Mouse (Mus musculus) heart, embryonic 11.5 days (tissue): ENCODE results near the gene Sycn. TPM values are rescaled to one million over a fixed set of nuclear protein-coding genes. Genes with fewer than 3 reads are reported as not detected.
A peak's percentile ranks its signal among the peaks of the same experiment; 100 is the strongest.
"Not testable (repeated sequence)": the region's sequence is repeated elsewhere in the genome, so short reads cannot be mapped to it uniquely, and the experiment has no call there.

Experiments used
- ATAC-seq: fragments of 200-750 bp; cut with Nextera tagmentation; replicated peaks from 2 replicates; pipeline ENCODE4 v1.8.0; 2017; ENCODE audit warnings: moderate library complexity; ENCODE audit not compliant: insufficient number of reproducible peaks, low FRiP score, low TSS enrichment
- H3K27ac ChIP-seq: fragments of 300-500 bp; sonication (generic); 2 replicates; pipeline ENCODE4 v1.5.1; 2014; ENCODE audit warnings: mild to moderate bottlenecking, low read depth, low read length
- H3K27me3 ChIP-seq: fragments of 300-500 bp; sonication (generic); 2 replicates; pipeline ENCODE4 v1.6.1; 2014; ENCODE audit warnings: mild to moderate bottlenecking, low read length, mixed read lengths; ENCODE audit not compliant: control insufficient read depth, insufficient read depth
- H3K36me3 ChIP-seq: fragments of 300-500 bp; sonication (generic); 2 replicates; pipeline ENCODE4 v1.6.1; 2014; ENCODE audit warnings: mild to moderate bottlenecking, low read length, moderate library complexity, mixed read lengths; ENCODE audit not compliant: control insufficient read depth, insufficient read depth
- H3K4me1 ChIP-seq: fragments of 300-500 bp; sonication (generic); 2 replicates; pipeline ENCODE4 v1.6.1; 2014; ENCODE audit warnings: low read length; ENCODE audit not compliant: control insufficient read depth, insufficient read depth
- H3K4me2 ChIP-seq: fragments of 300-500 bp; sonication (generic); 2 replicates; pipeline ENCODE4 v1.6.1; 2014; ENCODE audit warnings: mild to moderate bottlenecking, moderate library complexity
- H3K4me3 ChIP-seq: fragments of 300-500 bp; sonication (generic); 2 replicates; pipeline ENCODE4 v1.5.1; 2014; ENCODE audit warnings: low read depth, low read length
- H3K9ac ChIP-seq: fragments of 300-500 bp; sonication (generic); 2 replicates; pipeline ENCODE4 v1.6.1; 2014; ENCODE audit warnings: mild to moderate bottlenecking, low read depth, low read length, moderate library complexity
- H3K9me3 ChIP-seq: fragments of 300-500 bp; sonication (generic); replicated peaks from 2 replicates; pipeline ENCODE4 v1.6.1; 2016; ENCODE audit warnings: low read length; ENCODE audit not compliant: control insufficient read depth
- WGBS: fragments of 180-500 bp; shearing (Covaris S2); extraction: QIAGEN DNeasy Blood & Tissue Kit; methylation state at CpG from one replicate; pipeline ENCODE4 v1.1.7; 2014; ENCODE audit not compliant: insufficient replicate concordance; 5-methylcytosine and 5-hydroxymethylcytosine counted together
- polyA plus RNA-seq: library from polyadenylated mRNA; unstranded; fragments of >200 nt; fragmentation: Nextera tagmentation; extraction: Ambion mirVana; gene quantifications from 2 replicates; pipeline ENCODE4 v1.2.1, GENCODE M21; 2014

Gene Sycn
- not detected in 2 replicates for polyA plus RNA-seq

GRCm38 (mm10) chr7:28540526-28540925 lies at the start of gene Sycn:
Sycn (plus strand) TSS chr7:28540885.
- Histone ChIP-seq H3K4me3 (no peak within 1 kb of the TSS), H3K4me1 (no peaks in the 10 kb centered on the region), H3K27ac (no peak within 1 kb of the TSS), H3K9me3 (no peaks in the 10 kb centered on the region), H3K27me3 (peaks cover 17% of the 10 kb centered on the region), H3K4me2 (no peak within 1 kb of the TSS), H3K9ac (no peak within 1 kb of the TSS), H3K36me3 (no peaks in the 10 kb centered on the region)
- ATAC-seq: no peak
- WGBS: 61% methylated on average over 4 of the region's 4 CpGs

DNA sequence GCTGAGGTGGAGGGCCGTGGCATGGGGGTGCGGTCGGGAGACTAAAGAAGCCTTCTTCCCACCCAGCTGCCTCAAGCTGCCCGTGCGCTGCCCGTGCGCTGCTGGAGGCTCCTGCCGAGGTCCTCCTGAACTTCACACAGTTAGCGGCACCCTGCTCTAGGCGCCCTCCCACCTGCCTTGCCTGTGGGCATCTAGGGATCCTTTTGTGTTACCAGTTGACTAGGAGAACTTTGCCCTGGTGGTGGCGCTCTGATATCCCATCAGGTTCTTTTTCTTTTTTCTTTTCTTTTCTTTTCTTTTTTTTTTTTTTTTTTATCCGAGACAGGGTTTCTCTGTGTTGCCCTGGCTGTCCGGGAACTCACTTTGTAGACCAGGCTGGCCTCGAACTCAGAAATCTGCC lies 49.8 kb upstream of the Sycn start:
- Histone ChIP-seq H3K4me2 (peak overlapping the region; percentile 32), H3K4me3 (no peak overlapping the region), H3K9me3 (no peaks in the 10 kb centered on the region), H3K27me3 (peaks cover 8% of the 10 kb centered on the region), H3K27ac (no peak overlapping the region), H3K4me1 (no peaks in the 10 kb centered on the region), H3K36me3 (no peaks in the 10 kb centered on the region), H3K9ac (no peak overlapping the region)
- 31% methylated on average over 14 of the region's 14 CpGs for WGBS
- no peak for ATAC-seq

DNA sequence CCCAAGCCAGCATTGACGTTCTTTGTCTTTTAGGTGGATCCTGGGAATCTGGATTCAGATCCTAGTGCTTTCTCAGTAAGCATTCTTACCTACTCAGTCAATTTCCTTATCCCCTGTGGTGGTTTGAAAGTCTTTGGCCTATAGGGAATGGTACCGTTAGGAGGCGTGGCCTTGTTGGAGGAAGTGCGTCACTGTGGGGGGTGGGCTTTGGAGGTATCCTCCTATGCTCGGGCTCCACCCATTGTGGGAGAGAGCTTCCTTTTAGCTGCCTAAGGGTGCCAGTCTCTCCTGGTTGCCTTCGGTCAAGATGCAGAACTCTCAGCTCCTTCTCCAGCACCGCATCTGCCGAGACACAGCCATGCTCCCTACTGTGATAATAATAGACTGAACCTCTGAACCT lies 48.4 kb upstream of the Sycn start:
- 82% methylated on average over 8 of the region's 8 CpGs for WGBS
- ATAC-seq: no peak
- no peaks in the 10 kb centered on the region for H3K9me3 ChIP-seq
- no peak overlapping the region for H3K4me2 ChIP-seq
- no peak overlapping the region for H3K27ac ChIP-seq
- H3K4me3 ChIP-seq: no peak overlapping the region
- no peaks in the 10 kb centered on the region for H3K36me3 ChIP-seq
- no peaks in the 10 kb centered on the region for H3K4me1 ChIP-seq
- peaks cover 7% of the 10 kb centered on the region for H3K27me3 ChIP-seq
- no peak overlapping the region for H3K9ac ChIP-seq

DNA sequence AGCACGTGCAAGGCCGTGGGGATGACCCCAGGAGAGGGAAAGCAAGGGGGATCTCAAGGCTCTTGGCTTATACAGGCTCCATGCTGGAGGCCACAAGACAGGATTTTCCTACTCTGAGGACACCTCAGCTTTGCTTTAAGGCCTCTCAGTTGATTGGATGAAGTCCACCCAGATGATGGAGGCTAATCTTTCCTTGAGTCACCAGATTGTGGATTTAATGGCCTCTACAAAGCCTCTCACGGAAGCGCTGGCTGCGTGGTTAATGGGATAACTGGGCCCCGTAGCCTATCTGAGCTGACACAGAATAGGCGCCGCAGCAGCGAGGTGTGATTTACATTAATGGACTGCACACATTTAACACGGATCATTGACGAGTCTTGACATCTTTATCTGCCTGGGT lies 45.3 kb upstream of the Sycn start:
- H3K4me1 ChIP-seq: no peaks in the 10 kb centered on the region
- no peak for ATAC-seq
- H3K27ac ChIP-seq: no peak overlapping the region
- no peaks in the 10 kb centered on the region for H3K9me3 ChIP-seq
- H3K4me3 ChIP-seq: no peak overlapping the region
- H3K27me3 ChIP-seq: no peaks in the 10 kb centered on the region
- H3K9ac ChIP-seq: no peak overlapping the region
- H3K4me2 ChIP-seq: no peak overlapping the region
- WGBS: 79% methylated on average over 11 of the region's 11 CpGs
- H3K36me3 ChIP-seq: no peaks in the 10 kb centered on the region

- no peak overlapping the region for H3K27ac ChIP-seq
- H3K9ac ChIP-seq: no peak overlapping the region
- ATAC-seq: no peak
- no peak overlapping the region for H3K4me2 ChIP-seq
- no peaks in the 10 kb centered on the region for H3K9me3 ChIP-seq
- H3K36me3 ChIP-seq: no peaks in the 10 kb centered on the region
- no peak overlapping the region for H3K4me3 ChIP-seq
- no peaks in the 10 kb centered on the region for H3K27me3 ChIP-seq
- H3K4me1 ChIP-seq: no peaks in the 10 kb centered on the region
- 4% methylated on average over 5 of the region's 5 CpGs for WGBS
Observed at GRCm38 (mm10) chr7:28505585-28505984, 35.1 kb upstream of the Sycn start.

GRCm38 (mm10) chr7:28509121-28509520 lies 31.6 kb upstream of the Sycn start:
- not testable (repeated sequence) for H3K27ac ChIP-seq, H3K4me2 ChIP-seq, H3K4me1 ChIP-seq, H3K9me3 ChIP-seq, H3K9ac ChIP-seq, H3K36me3 ChIP-seq, H3K4me3 ChIP-seq, ATAC-seq, H3K27me3 ChIP-seq
- WGBS: 74% methylated on average over 2 of the region's 2 CpGs

DNA sequence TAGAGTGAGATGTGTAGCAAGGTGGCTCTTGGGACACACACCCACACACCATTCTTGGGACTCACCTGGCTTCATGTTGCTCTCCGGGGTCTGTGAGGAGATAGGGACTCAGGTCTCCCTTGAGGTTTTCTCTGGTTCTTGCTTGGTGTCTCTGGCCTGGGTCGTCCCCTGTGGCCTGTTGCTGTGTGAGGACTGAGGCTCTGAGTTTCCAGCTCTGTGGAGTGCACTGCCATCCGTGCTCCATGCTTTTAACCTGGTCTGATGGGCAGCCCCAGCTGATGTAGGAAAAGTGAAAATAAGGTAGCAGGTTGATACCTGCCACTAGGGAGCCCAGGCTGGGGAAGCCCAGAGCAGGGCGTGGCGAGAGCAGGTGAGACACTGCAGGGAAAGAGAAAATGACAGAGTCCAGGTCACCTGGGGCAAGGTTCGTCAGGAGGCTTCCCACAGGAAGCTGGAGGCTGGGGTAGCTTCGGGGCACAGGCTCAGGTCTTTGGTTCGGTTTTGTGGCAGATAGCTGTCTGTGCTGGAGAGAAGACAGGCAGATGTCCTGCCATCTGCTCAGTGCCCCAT lies 30.2 kb upstream of the Sycn start, which contains the start of gene Ifnl2:
TSS of gene Ifnl2 (minus strand) at position 51 of the 570 bp plus-strand sequence.
- H3K4me3 ChIP-seq, H3K4me2 ChIP-seq, H3K9me3 ChIP-seq, ATAC-seq, H3K9ac ChIP-seq, H3K4me1 ChIP-seq, H3K27ac ChIP-seq, H3K27me3 ChIP-seq, H3K36me3 ChIP-seq: not testable (repeated sequence)
- 50% methylated on average over 8 of the region's 8 CpGs for WGBS

DNA sequence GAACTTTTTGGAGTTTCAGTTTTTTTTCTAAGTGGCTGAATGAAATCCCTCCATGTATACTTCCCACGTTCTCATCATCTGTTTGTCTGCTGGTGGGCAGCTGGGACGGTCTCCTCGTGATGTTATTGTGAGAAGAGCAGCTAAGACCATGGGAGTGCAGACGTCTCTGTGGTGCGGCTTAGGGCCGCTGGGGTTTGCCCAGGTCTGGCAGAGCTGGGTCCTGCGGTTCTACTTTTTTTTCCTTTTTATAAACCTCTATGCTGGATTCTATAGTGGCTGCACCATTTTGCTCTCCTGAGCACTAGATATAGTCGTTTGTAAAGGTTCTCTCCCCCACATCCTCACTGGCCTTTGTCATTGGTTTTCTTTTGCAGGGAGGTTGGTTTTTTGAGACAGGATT lies 29.2 kb upstream of the Sycn start:
- 61% methylated on average over 8 of the region's 8 CpGs for WGBS
- Histone ChIP-seq H3K4me1 (no peaks in the 10 kb centered on the region), H3K27ac (no peak overlapping the region), H3K9ac (no peak overlapping the region), H3K9me3 (no peaks in the 10 kb centered on the region), H3K36me3 (no peaks in the 10 kb centered on the region), H3K27me3 (no peaks in the 10 kb centered on the region), H3K4me3 (no peak overlapping the region), H3K4me2 (no peak overlapping the region)
- no peak for ATAC-seq

GRCm38 (mm10) chr7:28522536-28522935 lies 18.1 kb upstream of the Sycn start, which contains the start of gene Ifnl3:
Ifnl3 (plus strand) TSS chr7:28522836.
- WGBS: 50% methylated on average over 5 of the region's 6 CpGs
- not testable (repeated sequence) for H3K9me3 ChIP-seq, ATAC-seq, H3K27me3 ChIP-seq, H3K4me2 ChIP-seq, H3K9ac ChIP-seq, H3K4me3 ChIP-seq, H3K27ac ChIP-seq, H3K4me1 ChIP-seq, H3K36me3 ChIP-seq
